Mouse (Mus musculus): ENCODE results near the gene Tbc1d22a.

GRCm38 (mm10) chr15:86268526-86268925 lies 54.3 kb downstream of the Tbc1d22a start:
- TF ChIP-seq CTCF (IDR thresholded peaks at IDR 0.05; ENCODE audit: control insufficient read depth, insufficient read depth, insufficient replicate concordance, low read depth, low read length) = no peak
- TF ChIP-seq POLR2A (IDR thresholded peaks at IDR 0.05; ENCODE audit: control insufficient read depth, low read depth, low read length) = no peak

Data from testis, adult 2 months (tissue).